Mouse (Mus musculus): ENCODE measurements around the gene Sh3rf1. TPM values are rescaled to one million over a fixed set of nuclear protein-coding genes. Genes with fewer than 3 reads are reported as not detected.
A peak's percentile ranks its signal among the peaks of the same experiment; 100 is the strongest.

The Sh3rf1 gene
- polyA plus RNA-seq, 1 experiment from 2014 or later: 22.5 TPM

- H3K4me3 ChIP-seq (ENCODE audit: low read depth, low read length): no peak overlapping the region
- no peaks in the 10 kb centered on the region for H3K9me3 ChIP-seq (ENCODE audit: low read depth, low read length)
- no peak overlapping the region for H3K4me2 ChIP-seq
- no peak for DNase-seq
- no peak for ATAC-seq (ENCODE audit: insufficient read depth)
- no peaks in the 10 kb centered on the region for H3K27me3 ChIP-seq (ENCODE audit: insufficient read depth, low read length)
- no peak for TF ChIP-seq CTCF (IDR thresholded peaks at IDR 0.05; ENCODE audit: low read depth)
- H3K9ac ChIP-seq: no peak overlapping the region
- no peaks in the 10 kb centered on the region for H3K36me3 ChIP-seq (ENCODE audit: insufficient read depth)
- H3K27ac ChIP-seq (ENCODE audit: low read depth): no peak overlapping the region
- peaks cover 65% of the 10 kb centered on the region for H3K4me1 ChIP-seq (ENCODE audit: insufficient read depth)
- 59% methylated on average over 7 of the region's 7 CpGs for WGBS
These were observed 62.7 kb downstream of the Sh3rf1 start for GRCm38 (mm10) chr8:61286394-61286793.

- DNase-seq (peak; percentile 29), ATAC-seq (ENCODE audit: insufficient read depth) (no peak)
- WGBS: 67% methylated on average over 14 of the region's 14 CpGs
- Histone ChIP-seq H3K36me3 (ENCODE audit: insufficient read depth) (no peaks in the 10 kb centered on the region), H3K4me3 (ENCODE audit: low read depth, low read length) (no peak overlapping the region), H3K4me1 (ENCODE audit: insufficient read depth) (peaks cover 60% of the 10 kb centered on the region), H3K27ac (ENCODE audit: low read depth) (no peak overlapping the region), H3K27me3 (ENCODE audit: insufficient read depth, low read length) (no peaks in the 10 kb centered on the region), H3K9me3 (ENCODE audit: low read depth, low read length) (no peaks in the 10 kb centered on the region), H3K4me2 (no peak overlapping the region), H3K9ac (no peak overlapping the region)
- TF ChIP-seq CTCF (IDR thresholded peaks at IDR 0.05; ENCODE audit: low read depth): no peak
These were observed 63.2 kb downstream of the Sh3rf1 start for GRCm38 (mm10) chr8:61286795-61287385.

GRCm38 (mm10) chr8:61288006-61288566 is 64.4 kb downstream of the Sh3rf1 start:
- Histone ChIP-seq H3K36me3 (ENCODE audit: insufficient read depth) (no peaks in the 10 kb centered on the region), H3K27me3 (ENCODE audit: insufficient read depth, low read length) (no peaks in the 10 kb centered on the region), H3K9ac (no peak overlapping the region), H3K4me2 (peak overlapping the region; percentile 31; the same call in 1 of the 2 replicates), H3K4me3 (ENCODE audit: low read depth, low read length) (no peak overlapping the region), H3K4me1 (ENCODE audit: insufficient read depth) (peaks cover 48% of the 10 kb centered on the region), H3K9me3 (ENCODE audit: low read depth, low read length) (no peaks in the 10 kb centered on the region), H3K27ac (ENCODE audit: low read depth) (peak overlapping the region; percentile 62; the same call in 1 of the 2 replicates)
- peak; percentile 46 for DNase-seq
- no peak for ATAC-seq (ENCODE audit: insufficient read depth)
- no peak for TF ChIP-seq CTCF (IDR thresholded peaks at IDR 0.05; ENCODE audit: low read depth)
- 42% methylated on average over 11 of the region's 11 CpGs for WGBS

GRCm38 (mm10) chr8:61288676-61289075 is 65.0 kb downstream of the Sh3rf1 start:
- no peak for ATAC-seq (ENCODE audit: insufficient read depth)
- H3K4me2 ChIP-seq: peak overlapping the region; percentile 31; the same call in 1 of the 2 replicates
- no peaks in the 10 kb centered on the region for H3K9me3 ChIP-seq (ENCODE audit: low read depth, low read length)
- TF ChIP-seq CTCF (IDR thresholded peaks at IDR 0.05; ENCODE audit: low read depth): no peak
- 16% methylated on average over 7 of the region's 7 CpGs for WGBS
- H3K9ac ChIP-seq: no peak overlapping the region
- H3K27me3 ChIP-seq (ENCODE audit: insufficient read depth, low read length): no peaks in the 10 kb centered on the region
- peak; percentile 62 for DNase-seq
- H3K36me3 ChIP-seq (ENCODE audit: insufficient read depth): no peaks in the 10 kb centered on the region
- H3K4me3 ChIP-seq (ENCODE audit: low read depth, low read length): no peak overlapping the region
- H3K4me1 ChIP-seq (ENCODE audit: insufficient read depth): peaks cover 44% of the 10 kb centered on the region
- peak overlapping the region; percentile 69 for H3K27ac ChIP-seq (ENCODE audit: low read depth)

GRCm38 (mm10) chr8:61295040-61295439 is 71.4 kb downstream of the Sh3rf1 start:
- H3K9ac ChIP-seq: no peak overlapping the region
- no peak overlapping the region for H3K27ac ChIP-seq (ENCODE audit: low read depth)
- no peaks in the 10 kb centered on the region for H3K36me3 ChIP-seq (ENCODE audit: insufficient read depth)
- no peaks in the 10 kb centered on the region for H3K9me3 ChIP-seq (ENCODE audit: low read depth, low read length)
- no peak overlapping the region for H3K4me3 ChIP-seq (ENCODE audit: low read depth, low read length)
- no peak for TF ChIP-seq CTCF (IDR thresholded peaks at IDR 0.05; ENCODE audit: low read depth)
- H3K27me3 ChIP-seq (ENCODE audit: insufficient read depth, low read length): no peaks in the 10 kb centered on the region
- ATAC-seq (ENCODE audit: insufficient read depth) (no peak), DNase-seq (no peak)
- H3K4me1 ChIP-seq (ENCODE audit: insufficient read depth): no peaks in the 10 kb centered on the region
- no peak overlapping the region for H3K4me2 ChIP-seq
- 90% methylated on average over 4 of the region's 4 CpGs for WGBS

GRCm38 (mm10) chr8:61295441-61295840 is 71.8 kb downstream of the Sh3rf1 start:
- no peak overlapping the region for H3K9ac ChIP-seq
- TF ChIP-seq CTCF (IDR thresholded peaks at IDR 0.05; ENCODE audit: low read depth): no peak
- H3K9me3 ChIP-seq (ENCODE audit: low read depth, low read length): no peaks in the 10 kb centered on the region
- no peak overlapping the region for H3K27ac ChIP-seq (ENCODE audit: low read depth)
- H3K4me2 ChIP-seq: no peak overlapping the region
- H3K4me1 ChIP-seq (ENCODE audit: insufficient read depth): no peaks in the 10 kb centered on the region
- DNase-seq (no peak), ATAC-seq (ENCODE audit: insufficient read depth) (no peak)
- H3K27me3 ChIP-seq (ENCODE audit: insufficient read depth, low read length): no peaks in the 10 kb centered on the region
- 69% methylated on average over 12 of the region's 12 CpGs for WGBS
- H3K4me3 ChIP-seq (ENCODE audit: low read depth, low read length): no peak overlapping the region
- H3K36me3 ChIP-seq (ENCODE audit: insufficient read depth): no peaks in the 10 kb centered on the region

GRCm38 (mm10) chr8:61298828-61299227 is 75.2 kb downstream of the Sh3rf1 start:
- H3K27me3 ChIP-seq (ENCODE audit: insufficient read depth, low read length): no peaks in the 10 kb centered on the region

More at GRCm38 (mm10) chr8:61298828-61299227, 75.2 kb downstream of the Sh3rf1 start:
- H3K4me3 ChIP-seq (ENCODE audit: low read depth, low read length): no peak overlapping the region
- ATAC-seq (ENCODE audit: insufficient read depth): no peak
- no peak for DNase-seq
- H3K27ac ChIP-seq (ENCODE audit: low read depth): no peak overlapping the region
- H3K36me3 ChIP-seq (ENCODE audit: insufficient read depth): no peaks in the 10 kb centered on the region
- no peaks in the 10 kb centered on the region for H3K9me3 ChIP-seq (ENCODE audit: low read depth, low read length)
- no peaks in the 10 kb centered on the region for H3K4me1 ChIP-seq (ENCODE audit: insufficient read depth)
- no peak for TF ChIP-seq CTCF (IDR thresholded peaks at IDR 0.05; ENCODE audit: low read depth)
- H3K9ac ChIP-seq: no peak overlapping the region
- WGBS: 60% methylated on average over 4 of the region's 4 CpGs
- H3K4me2 ChIP-seq: no peak overlapping the region

Measured in lung, embryonic 14.5 days (tissue).